Comparison of ENCODE assay signal across 8 mouse cellular contexts in the genomic region with DNA sequence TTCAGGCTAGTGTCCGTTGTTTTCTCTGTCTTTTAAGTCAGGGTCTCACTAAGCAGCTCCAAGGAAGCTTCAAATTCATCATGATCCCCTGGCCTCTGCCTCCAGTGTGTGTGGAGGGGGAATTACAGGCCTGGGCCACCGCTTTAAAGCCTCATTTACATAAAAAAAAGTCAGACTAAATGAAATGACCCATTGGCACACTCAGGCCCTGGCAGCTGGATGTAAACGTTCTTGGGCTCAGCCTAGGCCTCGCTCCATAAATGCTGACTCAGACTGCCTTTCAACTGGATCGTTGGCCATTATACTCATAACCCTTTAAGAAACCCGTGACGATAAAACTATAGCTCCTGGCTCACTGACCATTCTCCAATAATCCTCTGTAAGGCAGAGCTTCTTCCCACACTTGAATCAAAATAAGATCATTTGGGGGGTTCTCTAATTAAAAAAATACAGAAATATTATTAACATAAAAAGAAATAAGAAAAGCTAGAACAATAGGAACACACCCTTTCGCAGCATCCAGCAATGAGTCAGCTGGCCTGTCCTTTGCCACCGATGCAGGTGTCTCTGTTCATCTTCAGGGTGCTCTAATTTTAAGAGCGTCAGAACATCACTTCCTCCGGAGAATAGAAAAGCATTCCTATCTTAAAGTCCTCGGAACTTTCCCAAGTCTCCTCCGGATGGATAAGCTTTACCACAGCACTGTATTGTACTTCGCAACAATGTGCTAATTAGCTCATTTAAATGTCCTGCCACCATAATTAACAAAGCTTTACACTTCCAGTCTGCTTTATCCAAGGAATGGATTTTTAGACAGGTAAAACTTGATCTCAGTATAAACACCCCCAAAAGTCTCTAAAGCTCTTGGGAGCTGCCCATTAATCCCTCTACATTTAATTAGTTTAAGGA. TPM values are rescaled to one million over a fixed set of nuclear protein-coding genes. Genes with fewer than 3 reads are reported as not detected.
A peak's percentile ranks its signal among the peaks of the same experiment; 100 is the strongest.
DNase-seq lines count a peak whose midpoint lies in the region; ATAC-seq and TF ChIP-seq lines count a peak whose summit lies in the region.

No protein-coding gene starts in this region.

- peak overlapping the region; percentile 98 for H3K27ac ChIP-seq in heart, embryonic 13.5 days (replicated peaks)
- no peak overlapping the region for H3K27ac ChIP-seq in forebrain, embryonic 14.5 days (ENCODE audit: low read depth, low read length)
- H3K27ac ChIP-seq in limb, embryonic 15.5 days = 0 out of 2 replicates have a peak overlapping the region, but pooled peaks have one; percentile 85
- no peak overlapping the region for H3K27ac ChIP-seq in small intestine, adult 2 months (ENCODE audit: insufficient read depth, low read depth, low read length)

- DNase-seq in heart, postnatal 36 days = no peak
- peak; percentile 36 for DNase-seq in Muller cell, postnatal 12 days (ENCODE audit: inconsistent ontology term)
- peak; percentile 55 for DNase-seq in forebrain, embryonic 14.5 days (ENCODE audit: low spot score)
- DNase-seq in cerebellum, adult 9-10 months = no peak
- no peak for DNase-seq in urinary bladder, adult 2 months (ENCODE audit: low spot score)

- WGBS in heart, embryonic 13.5 days = 24% methylated on average over 14 of the region's 14 CpGs
- 8% methylated on average over 14 of the region's 14 CpGs for WGBS in forebrain, embryonic 14.5 days
- 21% methylated on average over 14 of the region's 14 CpGs for WGBS in limb, embryonic 15.5 days
- 14% methylated on average over 14 of the region's 14 CpGs for WGBS in small intestine, adult 2 months

- no peak for TF ChIP-seq POLR2A in small intestine, adult 2 months (IDR thresholded peaks at IDR 0.05; ENCODE audit: low read depth, low read length)

- H3K4me3 ChIP-seq in heart, embryonic 13.5 days = peak overlapping the region; percentile 71
- H3K4me3 ChIP-seq in forebrain, embryonic 14.5 days (ENCODE audit: low read depth, low read length) = peak overlapping the region; percentile 73
- peak overlapping the region; percentile 81 for H3K4me3 ChIP-seq in limb, embryonic 15.5 days
- H3K4me3 ChIP-seq in small intestine, adult 2 months (ENCODE audit: low read depth, low read length) = peak overlapping the region; percentile 78

- peaks cover 50% of the 10 kb centered on the region for H3K4me1 ChIP-seq in heart, embryonic 13.5 days
- 0 out of 2 replicates have a peak, but pooled peaks cover 5% of the 10 kb centered on the region for H3K4me1 ChIP-seq in forebrain, embryonic 14.5 days (ENCODE audit: control insufficient read depth, insufficient read depth, low read length)
- peaks cover 7% of the 10 kb centered on the region; the same call in 1 of the 2 replicates for H3K4me1 ChIP-seq in limb, embryonic 15.5 days
- H3K4me1 ChIP-seq in small intestine, adult 2 months (ENCODE audit: control insufficient read depth, insufficient read depth, insufficient read length, low read length) = peaks cover 7% of the 10 kb centered on the region; the same call in 1 of the 2 replicates

- H3K9me3 ChIP-seq in heart, embryonic 13.5 days = 0 out of 2 replicates have a peak, but pooled peaks cover 5% of the 10 kb centered on the region
- no peaks in the 10 kb centered on the region for H3K9me3 ChIP-seq in forebrain, embryonic 14.5 days (replicated peaks; ENCODE audit: control insufficient read depth, low read length)
- no peaks in the 10 kb centered on the region for H3K9me3 ChIP-seq in limb, embryonic 15.5 days

- peak overlapping the region; percentile 96 for H3K9ac ChIP-seq in heart, embryonic 13.5 days
- no peak overlapping the region; the same call in 1 of the 2 replicates for H3K9ac ChIP-seq in forebrain, embryonic 14.5 days (ENCODE audit: low read length)
- H3K9ac ChIP-seq in limb, embryonic 15.5 days = no peak overlapping the region

- no peak for ATAC-seq in heart, embryonic 13.5 days (ENCODE audit: extremely low read depth, insufficient number of reproducible peaks, low FRiP score, low TSS enrichment)
- ATAC-seq in forebrain, embryonic 14.5 days = peak; percentile 56
- ATAC-seq in limb, embryonic 15.5 days (ENCODE audit: insufficient number of reproducible peaks, low FRiP score, low TSS enrichment, low read depth) = no peak

- intact Hi-C loops in heart, postnatal 36 days (cut with DNase I) = loop anchor here (2.0 kb wide), 1 partner anchor 45 kb away; a partner anchor contains a TSS

- no peaks in the 10 kb centered on the region for H3K27me3 ChIP-seq in heart, embryonic 13.5 days (replicated peaks)
- H3K27me3 ChIP-seq in forebrain, embryonic 14.5 days (replicated peaks; ENCODE audit: control insufficient read depth, insufficient read depth, low read length) = no peaks in the 10 kb centered on the region
- no peaks in the 10 kb centered on the region for H3K27me3 ChIP-seq in limb, embryonic 15.5 days
- no peaks in the 10 kb centered on the region for H3K27me3 ChIP-seq in small intestine, adult 2 months (ENCODE audit: control insufficient read depth, insufficient read depth, low read length)

- H3K36me3 ChIP-seq in heart, embryonic 13.5 days = peaks cover 39% of the 10 kb centered on the region
- no peaks in the 10 kb centered on the region for H3K36me3 ChIP-seq in forebrain, embryonic 14.5 days (ENCODE audit: control insufficient read depth, insufficient read depth, low read length)
- H3K36me3 ChIP-seq in limb, embryonic 15.5 days = peaks cover 13% of the 10 kb centered on the region; the same call in 1 of the 2 replicates
- peaks cover 15% of the 10 kb centered on the region for H3K36me3 ChIP-seq in small intestine, adult 2 months (ENCODE audit: control insufficient read depth, insufficient read depth, low read length)

- peak overlapping the region; percentile 72 for H3K4me2 ChIP-seq in heart, embryonic 13.5 days
- peak overlapping the region; percentile 88 for H3K4me2 ChIP-seq in forebrain, embryonic 14.5 days (ENCODE audit: low read length)
- H3K4me2 ChIP-seq in limb, embryonic 15.5 days = peak overlapping the region; percentile 62

- TF ChIP-seq CTCF in small intestine, adult 2 months (IDR thresholded peaks at IDR 0.05; ENCODE audit: extremely low read depth, insufficient read length, insufficient replicate concordance, low read depth, low read length) = no peak

RNA-seq across cellular contexts. Expression of a gene that starts 1.1 kb away (rescaled TPM):
- 459 and 524 TPM in 2 replicates for polyA plus RNA-seq in heart, embryonic 13.5 days (2015; fragmentation: Nextera tagmentation; extraction: Ambion mirVana)
- 1,000 to 10,000 TPM; 1,167 to 1,246 TPM for total RNA-seq in heart, postnatal 36 days (2021)
- polyA plus RNA-seq in forebrain, embryonic 14.5 days (2014; fragmentation: Nextera tagmentation; extraction: Ambion mirVana) = 34.7 and 36.2 TPM in 2 replicates
- polyA plus RNA-seq in limb, embryonic 15.5 days (2015; fragmentation: Nextera tagmentation; extraction: Ambion mirVana) = 90.3 and 122 TPM in 2 replicates
- polyA plus RNA-seq in small intestine, adult 2 months (2012; rRNA removed) = 12.7 and 26.4 TPM in 2 replicates
- polyA plus RNA-seq in urinary bladder, adult 2 months (2012; rRNA removed) = 102 and 112 TPM in 2 replicates

RNA-seq across cellular contexts. Expression of a gene that starts 44.7 kb away (rescaled TPM):
- 8.7 and 9.0 TPM in 2 replicates for polyA plus RNA-seq in heart, embryonic 13.5 days (2015; fragmentation: Nextera tagmentation; extraction: Ambion mirVana)
- total RNA-seq in heart, postnatal 36 days (2021) = 10 to 100 TPM; 22.2 to 23.2 TPM
- polyA plus RNA-seq in forebrain, embryonic 14.5 days (2014; fragmentation: Nextera tagmentation; extraction: Ambion mirVana) = 8.5 and 10.9 TPM in 2 replicates
- 13.0 and 14.8 TPM in 2 replicates for polyA plus RNA-seq in limb, embryonic 15.5 days (2015; fragmentation: Nextera tagmentation; extraction: Ambion mirVana)
- 0.36 and 0.43 TPM in 2 replicates for polyA plus RNA-seq in small intestine, adult 2 months (2012; rRNA removed)
- 15.5 and 17.4 TPM in 2 replicates for polyA plus RNA-seq in urinary bladder, adult 2 months (2012; rRNA removed)

Comparison
In these comparisons a context has a peak if more than half of its experiments do, and no peak if none do; other contexts are left out.
1. H3K27ac ChIP-seq: peak in heart, embryonic 13.5 days (single experiment) and limb, embryonic 15.5 days (single experiment); none in forebrain, embryonic 14.5 days (single experiment) and small intestine, adult 2 months (single experiment).
2. DNase-seq: peak in Muller cell, postnatal 12 days (single experiment) and forebrain, embryonic 14.5 days (single experiment); none in heart, postnatal 36 days (0 of 2), cerebellum, adult 9-10 months (single experiment) and urinary bladder, adult 2 months (single experiment).
3. Peak in every context shown above with its lines, with median percentiles within 50 percentile points of each other: H3K4me2 ChIP-seq and H3K4me3 ChIP-seq.